Mouse (Mus musculus): ENCODE results near the gene Gm5767.

GRCm38 (mm10) chr16:8637217-8638051 lies 43.1 kb upstream of the Gm5767 start, which contains the start of the genes Pmm2 and Tmem186:
- TF ChIP-seq CTCF (IDR thresholded peaks at IDR 0.05; ENCODE audit: low read depth) (peak; percentile 66), EP300 (IDR thresholded peaks at IDR 0.05; ENCODE audit: low read depth) (0 out of 2 replicates have a peak, but pooled peaks have one; percentile 23)
